Mouse (Mus musculus): Measurements from ENCODE around the gene Cbx8.
A peak's percentile ranks its signal among the peaks of the same experiment; 100 is the strongest.

The Cbx8 gene

DNA sequence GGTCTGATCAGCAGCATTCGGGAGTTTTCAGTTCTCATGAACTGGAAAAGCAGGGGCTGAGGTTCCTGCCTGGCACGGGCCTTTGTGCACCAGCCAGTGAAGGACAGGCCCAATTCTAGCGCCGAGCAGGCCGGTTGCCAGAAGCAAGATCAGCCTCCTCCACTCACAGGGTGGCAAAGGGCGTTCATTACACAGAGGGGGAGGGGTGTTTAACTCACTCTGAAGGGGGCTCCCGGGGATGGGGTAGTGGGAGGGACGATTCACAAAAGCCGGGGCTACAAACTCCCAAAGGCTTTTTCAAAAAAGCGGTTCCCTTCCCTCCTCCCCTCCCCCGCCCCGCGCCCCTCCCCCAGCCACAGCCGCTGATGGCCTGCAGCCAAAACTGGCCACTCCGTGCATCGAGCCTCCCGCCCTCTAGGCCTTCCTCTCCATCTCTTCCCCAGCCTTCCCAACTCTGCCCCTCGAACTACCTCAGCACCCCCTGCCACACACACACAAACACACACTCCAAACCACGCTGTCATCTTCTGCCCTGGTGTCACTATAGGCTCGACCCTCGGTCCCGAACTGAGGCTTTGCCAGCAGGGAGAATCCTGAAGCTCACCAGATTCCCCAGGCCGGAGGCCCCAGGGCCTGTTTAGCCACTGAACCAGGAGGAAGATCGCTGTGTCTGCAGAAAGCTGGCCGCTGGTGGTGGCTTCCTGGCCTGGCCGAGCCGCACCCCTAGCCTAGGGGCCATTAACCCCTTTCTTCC, 38.1 kb upstream of the Cbx8 start:
- peak; percentile 41 to 44 for DNase-seq

DNA sequence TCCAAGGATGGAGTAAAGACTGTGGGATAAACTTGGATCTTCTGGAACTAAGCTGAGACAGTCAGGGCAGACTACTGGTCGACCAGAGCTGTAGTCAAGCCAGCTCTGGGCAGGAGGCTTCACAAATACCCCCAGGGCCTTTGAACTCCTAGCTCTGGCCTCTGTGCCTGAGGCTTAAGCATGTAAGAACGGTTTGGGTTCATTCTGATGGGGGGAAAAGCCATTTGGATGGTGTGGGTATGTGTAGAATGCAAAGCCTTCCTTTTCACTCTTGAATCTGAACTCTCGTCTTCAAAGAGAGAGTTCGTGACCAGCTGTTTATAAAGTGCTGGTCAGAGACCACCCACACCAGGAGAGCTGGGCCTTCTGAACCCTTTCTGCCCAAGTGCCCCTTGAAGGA, 37.0 kb upstream of the Cbx8 start:
- no peak for DNase-seq

GRCm38 (mm10) chr11:119075805-119076204, 35.0 kb upstream of the Cbx8 start:
- DNase-seq, result no peak

- DNase-seq, result no peak
Measured at GRCm38 (mm10) chr11:119073876-119074433, 33.2 kb upstream of the Cbx8 start.

DNA sequence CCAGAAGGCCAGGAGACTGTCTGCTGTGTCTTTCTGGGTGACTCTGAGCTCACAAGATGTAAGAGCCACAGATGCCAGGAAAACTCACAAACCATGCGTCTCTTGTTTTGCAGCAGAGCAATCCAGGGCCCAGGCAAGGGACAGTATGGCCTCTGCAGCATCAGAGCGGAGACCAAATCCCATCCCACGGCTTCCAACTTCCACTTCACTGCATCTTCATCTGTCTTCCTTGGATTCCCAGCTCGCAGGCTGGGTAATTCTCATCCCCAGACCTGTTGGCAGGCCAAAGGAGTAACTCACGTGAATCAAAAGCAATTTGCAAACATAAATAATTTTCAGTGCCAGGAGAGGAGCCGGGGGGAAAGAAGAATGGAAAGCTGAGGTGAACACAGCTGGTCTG, 32.2 kb upstream of the Cbx8 start:
- no peak for DNase-seq

- no peak for DNase-seq
Measured at GRCm38 (mm10) chr11:119072239-119072638, 31.5 kb upstream of the Cbx8 start.

- no peak for DNase-seq
Measured at GRCm38 (mm10) chr11:119066841-119067240, 26.1 kb upstream of the Cbx8 start.

- DNase-seq, result no peak
Measured at GRCm38 (mm10) chr11:119059256-119059655, 18.5 kb upstream of the Cbx8 start.

DNA sequence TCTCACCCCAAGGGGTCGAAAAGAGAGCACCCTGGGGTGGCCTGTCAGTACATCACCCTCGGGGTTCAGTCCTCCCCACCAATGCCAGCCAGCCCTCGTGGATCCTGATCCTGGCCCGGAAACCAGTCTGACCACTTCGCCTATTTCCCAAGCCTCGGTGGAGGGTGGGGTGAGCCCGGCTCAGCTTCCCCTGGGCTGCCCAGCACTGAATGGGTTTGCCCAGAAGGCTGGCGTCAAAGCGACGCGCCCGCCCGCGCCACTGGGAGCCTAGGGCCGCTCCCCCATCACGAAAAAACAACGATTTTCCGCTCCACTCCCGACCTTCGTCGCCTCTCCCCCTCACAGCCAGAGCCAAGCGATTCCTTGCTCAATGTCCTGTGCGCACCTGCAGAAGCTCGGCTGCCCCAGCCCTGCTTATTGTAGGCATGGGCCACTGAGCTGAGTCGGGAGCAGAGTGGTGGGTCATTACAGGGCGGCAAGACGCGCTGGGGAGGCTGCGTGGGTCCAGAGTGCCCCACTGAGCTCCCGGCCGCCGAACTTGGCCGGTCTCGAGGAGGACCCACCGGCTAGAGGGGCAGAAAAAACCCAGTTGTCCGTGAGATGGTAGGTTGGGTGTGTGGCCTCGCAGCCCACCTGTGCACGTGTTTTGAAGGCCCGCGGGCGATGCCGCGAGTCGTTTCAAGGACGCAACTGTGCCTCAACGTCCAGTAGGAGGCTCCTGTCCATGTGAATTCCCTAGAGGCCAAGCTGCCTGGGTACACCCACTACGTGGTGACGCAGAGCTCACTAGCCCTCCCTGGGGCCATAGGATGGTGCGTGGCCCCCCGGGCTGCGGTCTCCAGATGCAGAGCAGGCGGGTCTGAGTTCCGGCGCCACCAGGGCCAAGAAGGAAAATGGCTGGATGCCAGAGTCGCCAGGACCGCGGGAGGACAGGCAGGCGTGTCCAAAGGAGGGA, 17.5 kb upstream of the Cbx8 start:
- DNase-seq, result peak in 1 of 2 experiments; percentile 32

- peak in 1 of 2 experiments; percentile 13 for DNase-seq
Measured at GRCm38 (mm10) chr11:119057291-119057690, 16.5 kb upstream of the Cbx8 start.

GRCm38 (mm10) chr11:119056301-119057211, 15.8 kb upstream of the Cbx8 start:
- DNase-seq, result peak in 1 of 2 experiments; percentile 47

- DNase-seq, result peak in 1 of 2 experiments; percentile 35
Measured at GRCm38 (mm10) chr11:119055571-119056131, 14.9 kb upstream of the Cbx8 start.

GRCm38 (mm10) chr11:119054351-119055345, 13.9 kb upstream of the Cbx8 start:
- peak in 1 of 2 experiments; percentile 44 for DNase-seq

GRCm38 (mm10) chr11:119053738-119054350, 13.1 kb upstream of the Cbx8 start:
- DNase-seq, result peak in 1 of 2 experiments; percentile 31

- DNase-seq, result peak in 1 of 2 experiments; percentile 63
Measured at GRCm38 (mm10) chr11:119053257-119053670, 12.5 kb upstream of the Cbx8 start.

DNA sequence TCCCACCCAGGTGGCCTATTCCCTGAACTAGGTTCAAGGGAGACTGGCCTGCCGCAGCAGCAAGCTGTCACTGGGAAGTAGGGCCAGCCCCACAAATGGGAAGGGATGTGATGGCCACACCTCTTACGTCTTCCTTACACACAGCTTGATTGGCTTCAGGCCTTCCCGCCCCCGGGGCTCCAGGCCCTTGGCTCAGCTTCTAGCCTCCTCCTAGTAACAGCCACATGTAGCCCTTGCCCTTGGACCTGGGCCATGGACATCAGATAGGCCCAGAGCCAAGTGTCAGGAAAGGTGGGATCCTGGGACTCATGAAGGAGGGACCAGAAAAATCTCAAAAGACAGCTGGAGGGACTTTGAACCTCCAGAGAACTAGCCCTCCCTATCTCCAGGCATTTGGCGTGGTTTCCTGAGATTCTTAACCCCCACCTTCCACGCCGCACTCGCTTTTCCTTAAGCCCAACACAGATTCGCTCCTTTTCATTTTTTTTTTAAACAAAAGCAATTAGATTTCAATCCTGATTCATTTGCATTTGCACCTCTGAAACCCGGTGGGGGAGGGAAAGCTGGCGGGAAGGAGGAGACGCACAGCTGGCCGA, 12.0 kb upstream of the Cbx8 start:
- peak in 1 of 2 experiments; percentile 34 for DNase-seq

- peak; percentile 56 to 62 for DNase-seq
Measured at GRCm38 (mm10) chr11:119051927-119052660, 11.3 kb upstream of the Cbx8 start.

DNA sequence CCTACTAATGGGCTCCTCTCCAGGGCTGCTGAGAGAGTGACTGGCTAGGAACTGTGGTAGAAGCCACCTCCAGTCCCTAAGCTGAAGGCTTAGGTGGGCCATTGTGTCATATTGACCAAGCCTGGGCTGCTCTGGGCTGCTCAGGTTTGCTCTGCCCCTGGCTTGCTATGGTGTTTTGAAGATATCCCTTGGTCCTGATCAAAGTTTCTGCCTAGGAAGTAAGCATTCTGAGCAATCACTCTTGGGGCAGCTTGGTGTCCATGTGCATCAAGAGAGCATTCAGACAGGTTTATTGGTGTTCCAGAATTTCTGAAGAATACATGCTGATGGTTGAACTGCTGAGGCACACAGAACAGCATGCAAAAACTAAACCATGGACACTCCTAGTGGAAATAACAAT, 10.7 kb upstream of the Cbx8 start:
- no peak for DNase-seq

GRCm38 (mm10) chr11:119050361-119050760, 9.6 kb upstream of the Cbx8 start:
- no peak for DNase-seq

All from cerebellum, adult 18-20 months (tissue).